Mouse (Mus musculus) limb, embryonic 10.5 days (tissue): ENCODE measurements at regions not wholly inside any gene's neighbourhood (a gene's known extent, or its start where the extent isn't known, plus 50 kb on each side); places are given as distances from the start of the nearest gene placed in this dataset.

ENCODE experiments used
- DNase-seq: peaks from one replicate; pipeline ENCODE4 v3.0.0-alpha.2; 2017; ENCODE audit warnings: low spot score
- H3K27ac ChIP-seq: fragments of 300-500 bp; sonication (generic); 2 replicates; pipeline ENCODE4 v1.5.1; 2016; ENCODE audit warnings: mild to moderate bottlenecking
- H3K27me3 ChIP-seq: fragments of 300-500 bp; sonication (generic); 2 replicates; pipeline ENCODE4 v1.6.1; 2016; ENCODE audit warnings: low read depth, mild to moderate bottlenecking; ENCODE audit not compliant: poor library complexity, severe bottlenecking
- H3K36me3 ChIP-seq: fragments of 300-500 bp; sonication (generic); 2 replicates; pipeline ENCODE4 v1.6.1; 2016; ENCODE audit warnings: mild to moderate bottlenecking, moderate library complexity
- H3K4me1 ChIP-seq: fragments of 300-500 bp; sonication (generic); 2 replicates; pipeline ENCODE4 v1.6.1; 2016
- H3K4me3 ChIP-seq: fragments of 300-500 bp; sonication (generic); 2 replicates; pipeline ENCODE4 v1.5.1; 2016; ENCODE audit warnings: mild to moderate bottlenecking, moderate library complexity
- H3K9me3 ChIP-seq: fragments of 300-500 bp; sonication (generic); replicated peaks from 2 replicates; pipeline ENCODE4 v1.6.1; 2016; ENCODE audit warnings: mild to moderate bottlenecking
- WGBS: fragments of 180-500 bp; shearing (Covaris S2); methylation state at CpG from one replicate; pipeline ENCODE4 v1.1.7; 2016; 5-methylcytosine and 5-hydroxymethylcytosine counted together

DNA sequence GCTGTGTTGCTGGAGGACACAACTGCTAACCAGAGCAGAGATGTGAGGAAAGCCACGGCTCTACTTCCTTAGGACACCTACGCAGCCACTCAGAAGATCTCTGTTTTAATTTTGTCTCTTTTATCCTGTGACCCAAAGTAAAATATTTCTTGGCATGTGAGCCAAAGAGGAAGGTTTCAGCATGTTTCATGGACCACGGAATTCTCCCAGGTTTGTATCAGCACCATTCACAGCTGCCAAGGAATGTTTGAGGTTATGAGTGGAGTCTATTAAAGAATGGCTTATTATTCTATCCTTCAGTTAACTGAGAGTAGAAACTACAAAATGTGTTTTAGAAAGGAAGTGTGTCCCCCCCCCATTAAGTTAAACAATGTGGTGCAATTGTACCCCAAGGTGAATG is 429.8 kb downstream of the Rnf144b start:
- no peaks in the 10 kb centered on the region for H3K4me1 ChIP-seq
- 89% methylated on average over 3 of the region's 3 CpGs for WGBS

DNA sequence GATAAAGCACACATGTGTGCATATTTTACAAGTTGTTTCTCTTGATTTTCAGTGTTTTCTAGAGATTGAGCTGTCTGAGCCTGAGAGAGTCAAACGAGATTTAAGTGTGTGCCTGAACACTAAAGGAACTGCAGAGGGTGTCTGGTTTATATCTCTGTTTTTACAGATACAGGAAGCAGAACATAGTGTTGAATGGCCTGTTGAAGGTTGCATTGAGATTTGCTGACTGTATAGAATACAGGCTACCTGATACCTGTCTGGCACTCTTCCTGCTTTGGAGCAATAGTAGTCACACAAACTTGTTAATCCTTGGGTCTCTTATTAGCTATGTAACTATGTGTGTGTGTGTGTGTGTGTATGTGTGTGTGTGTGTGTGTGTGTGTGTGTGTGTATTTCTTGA is 431.7 kb downstream of the Rnf144b start:
- 43% methylated on average over 1 of the region's 1 CpGs for WGBS
- H3K36me3 ChIP-seq, result no peaks in the 10 kb centered on the region

More for the DNA sequence above, 429.8 kb downstream of the Rnf144b start:
- Histone ChIP-seq H3K9me3 (no peaks in the 10 kb centered on the region), H3K4me3 (no peak overlapping the region), H3K27ac (no peak overlapping the region), H3K36me3 (no peaks in the 10 kb centered on the region), H3K27me3 (no peaks in the 10 kb centered on the region)
- DNase-seq, result no peak

DNA sequence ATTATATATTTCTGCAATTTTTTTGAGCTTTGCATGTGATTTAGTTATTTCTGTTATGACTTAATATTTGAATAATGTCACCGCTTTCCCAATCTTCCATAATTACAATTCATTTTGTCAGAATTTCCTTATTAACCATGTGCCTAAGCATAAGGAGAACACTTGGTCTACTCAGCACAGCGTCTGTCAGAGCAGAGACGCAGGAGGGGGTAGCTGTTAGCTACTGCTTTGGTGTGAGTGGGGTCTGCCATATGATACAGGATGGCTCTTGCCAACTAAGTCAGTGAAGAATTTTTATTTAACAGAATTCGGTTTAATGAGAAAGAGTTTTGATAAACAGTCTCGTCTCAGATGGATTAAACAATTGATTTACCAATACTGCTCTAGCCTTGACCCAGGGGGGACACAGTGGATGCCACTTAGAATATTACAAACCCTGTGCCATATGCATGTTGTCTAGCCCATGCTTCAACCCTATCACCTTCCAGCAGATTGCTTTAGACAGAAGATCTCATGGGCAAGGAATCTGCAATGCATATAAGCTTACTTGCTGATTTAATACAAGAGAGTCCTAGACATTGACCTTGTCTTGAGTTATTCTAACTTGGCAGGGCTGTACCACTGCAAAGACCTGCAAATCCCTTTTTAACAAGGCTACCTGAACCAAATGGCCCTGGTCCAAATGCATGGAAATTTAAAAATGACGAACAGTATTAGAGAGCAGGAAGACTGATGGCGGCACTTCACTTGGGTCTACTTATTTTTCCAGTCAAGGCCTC is 434.9 kb downstream of the Rnf144b start:
- Histone ChIP-seq H3K9me3 (no peaks in the 10 kb centered on the region), H3K4me3 (no peak overlapping the region), H3K27ac (no peak overlapping the region), H3K27me3 (no peaks in the 10 kb centered on the region), H3K36me3 (no peaks in the 10 kb centered on the region), H3K4me1 (no peaks in the 10 kb centered on the region)
- 92% methylated on average over 7 of the region's 7 CpGs for WGBS
- no peak for DNase-seq

More for the DNA sequence above, 431.7 kb downstream of the Rnf144b start:
- no peak overlapping the region for H3K4me3 ChIP-seq
- no peak overlapping the region for H3K27ac ChIP-seq
- no peaks in the 10 kb centered on the region for H3K27me3 ChIP-seq
- H3K4me1 ChIP-seq, result no peaks in the 10 kb centered on the region
- no peaks in the 10 kb centered on the region for H3K9me3 ChIP-seq
- DNase-seq, result no peak

DNA sequence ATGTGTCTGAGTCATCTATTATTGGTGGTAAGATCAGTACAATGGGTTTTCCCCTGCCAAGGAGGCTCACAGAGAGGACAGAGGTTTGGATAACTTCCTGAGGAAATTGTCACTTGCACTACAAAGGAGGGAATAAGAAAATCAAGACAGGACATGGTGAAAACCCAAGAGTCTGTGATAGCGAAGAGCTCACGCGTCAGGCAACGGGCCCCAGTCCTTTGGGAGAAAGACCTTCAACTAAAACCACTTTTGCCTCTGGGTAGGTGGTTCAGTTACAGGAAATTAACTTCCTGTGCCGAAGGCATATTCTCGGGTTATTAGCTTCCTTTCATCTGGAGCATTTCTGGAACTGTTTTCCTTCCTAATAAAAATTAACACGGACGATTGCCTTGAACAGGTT is 440.4 kb downstream of the Rnf144b start:
- no peaks in the 10 kb centered on the region for H3K9me3 ChIP-seq
- H3K4me3 ChIP-seq, result no peak overlapping the region
- DNase-seq, result no peak
- peaks cover 21% of the 10 kb centered on the region for H3K4me1 ChIP-seq
- no peaks in the 10 kb centered on the region; the same call in 1 of the 2 replicates for H3K27me3 ChIP-seq
- H3K36me3 ChIP-seq, result no peaks in the 10 kb centered on the region
- no peak overlapping the region for H3K27ac ChIP-seq
- 54% methylated on average over 8 of the region's 8 CpGs for WGBS

DNA sequence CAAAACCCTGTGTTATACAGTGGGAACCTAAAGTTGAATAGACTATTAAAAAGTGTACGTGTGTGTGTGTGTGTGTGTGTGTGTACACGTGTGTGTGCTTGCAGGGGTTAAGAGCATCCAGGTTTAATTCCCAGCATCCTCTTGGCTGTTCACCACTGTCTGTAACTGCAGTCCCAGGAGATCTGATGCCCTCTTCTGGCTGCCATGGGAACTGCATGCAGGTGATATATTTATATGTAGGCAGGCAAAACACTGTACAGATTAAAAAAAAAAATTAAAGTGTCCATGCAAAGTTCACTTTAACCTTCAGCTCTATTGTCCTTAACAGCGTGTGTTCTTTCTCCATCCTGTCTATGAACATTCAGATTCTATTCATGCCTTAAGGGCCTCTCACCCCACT is 454.1 kb downstream of the Rnf144b start:
- H3K4me3 ChIP-seq, result no peak overlapping the region
- no peak for DNase-seq
- no peaks in the 10 kb centered on the region for H3K36me3 ChIP-seq
- no peak overlapping the region for H3K27ac ChIP-seq
- no peaks in the 10 kb centered on the region for H3K9me3 ChIP-seq
- H3K27me3 ChIP-seq, result no peaks in the 10 kb centered on the region
- H3K4me1 ChIP-seq, result no peaks in the 10 kb centered on the region
- WGBS, result 54% methylated on average over 3 of the region's 3 CpGs

DNA sequence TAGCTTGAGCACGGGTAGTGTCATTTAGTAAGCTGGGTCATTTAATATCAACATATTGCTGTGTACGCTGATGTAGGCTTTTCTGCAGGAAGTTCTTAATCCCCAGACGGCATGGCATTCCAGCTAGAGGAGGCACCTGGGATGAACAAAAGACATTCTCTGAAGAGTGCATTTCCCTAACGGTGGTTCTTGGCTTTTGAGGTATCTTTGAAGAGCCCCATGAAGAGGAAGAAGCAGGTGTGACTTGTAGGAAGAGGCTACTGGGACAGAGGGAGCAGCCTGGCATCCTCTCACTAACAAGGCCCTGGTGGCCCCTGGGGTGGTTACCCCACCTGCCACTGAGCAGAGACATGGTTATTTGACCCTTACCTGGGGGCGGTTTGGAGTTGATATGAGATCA is 457.7 kb downstream of the Rnf144b start:
- no peak overlapping the region for H3K27ac ChIP-seq
- no peaks in the 10 kb centered on the region for H3K27me3 ChIP-seq
- no peaks in the 10 kb centered on the region for H3K9me3 ChIP-seq
- DNase-seq, result no peak
- H3K4me1 ChIP-seq, result no peaks in the 10 kb centered on the region
- H3K4me3 ChIP-seq, result no peak overlapping the region
- 87% methylated on average over 5 of the region's 5 CpGs for WGBS
- H3K36me3 ChIP-seq, result no peaks in the 10 kb centered on the region

DNA sequence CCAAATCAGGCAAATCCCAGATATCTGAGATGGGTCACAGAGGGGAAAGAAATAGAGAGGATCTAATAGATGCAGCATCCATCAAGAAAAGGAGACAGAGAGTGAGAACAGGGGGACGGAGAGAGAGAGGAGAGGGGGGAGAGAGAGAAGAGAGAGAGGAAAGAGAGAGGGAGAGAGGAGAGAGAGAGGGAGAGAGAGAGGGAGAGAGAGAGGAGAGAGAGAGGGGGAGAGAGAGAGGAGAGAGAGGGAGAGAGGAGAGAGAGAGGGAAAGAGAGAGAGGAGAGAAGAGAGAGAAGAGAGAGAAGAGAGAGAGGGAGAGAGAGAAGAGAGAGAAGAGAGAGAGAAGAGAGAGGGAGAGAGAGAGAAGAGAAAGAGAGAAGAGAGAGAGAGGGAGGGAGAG is 462.7 kb downstream of the Rnf144b start:
- H3K36me3 ChIP-seq, result no peaks in the 10 kb centered on the region
- no peaks in the 10 kb centered on the region for H3K27me3 ChIP-seq
- no peak overlapping the region for H3K4me3 ChIP-seq
- DNase-seq, result no peak
- H3K9me3 ChIP-seq, result no peaks in the 10 kb centered on the region
- H3K4me1 ChIP-seq, result no peaks in the 10 kb centered on the region
- no peak overlapping the region for H3K27ac ChIP-seq
- 71% methylated on average over 1 of the region's 1 CpGs for WGBS

DNA sequence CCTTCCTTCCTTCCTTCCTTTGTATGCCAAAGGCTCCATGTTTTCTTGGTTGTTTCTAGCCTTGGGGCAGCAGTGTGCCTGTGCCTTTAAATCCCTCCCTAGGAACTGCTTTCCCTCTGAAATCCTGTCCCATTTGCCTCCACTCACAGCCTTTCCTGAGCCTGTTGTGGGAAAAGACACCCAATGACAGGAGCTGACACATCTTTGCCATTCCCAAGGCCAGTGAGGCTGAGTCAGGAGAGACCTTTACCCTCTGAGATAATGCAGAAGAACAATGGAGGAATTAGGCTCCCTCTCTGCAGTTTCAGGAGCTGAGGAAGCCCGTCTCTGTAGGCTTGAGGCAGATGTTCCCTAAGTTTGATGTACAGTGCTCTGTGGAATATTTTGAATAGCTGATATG is 480.2 kb downstream of the Rnf144b start:
- no peak overlapping the region for H3K4me3 ChIP-seq
- H3K27me3 ChIP-seq, result no peaks in the 10 kb centered on the region
- no peak overlapping the region for H3K27ac ChIP-seq
- 0 out of 2 replicates have a peak, but pooled peaks cover 3% of the 10 kb centered on the region for H3K4me1 ChIP-seq
- WGBS, result 84% methylated on average over 1 of the region's 1 CpGs
- H3K9me3 ChIP-seq, result no peaks in the 10 kb centered on the region
- no peak for DNase-seq
- H3K36me3 ChIP-seq, result no peaks in the 10 kb centered on the region

DNA sequence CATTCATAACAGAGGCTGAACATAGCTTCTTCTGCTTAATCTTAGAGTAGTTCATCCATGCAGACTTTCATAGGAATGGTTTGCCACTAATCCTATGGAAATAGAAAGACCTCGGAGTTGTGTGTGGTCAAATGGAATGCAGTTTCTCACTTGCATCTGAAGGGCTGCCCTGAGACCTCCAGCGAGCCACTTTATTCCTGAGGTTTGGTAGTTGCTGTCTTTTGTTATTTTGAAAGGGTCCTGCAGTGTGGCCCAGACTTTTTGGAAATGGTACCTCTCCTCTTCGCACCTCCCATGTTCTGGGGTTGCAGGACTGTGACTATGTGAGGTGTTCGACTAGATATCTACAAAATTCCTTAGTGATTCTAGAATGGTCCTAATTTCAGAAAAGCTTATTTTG is 489.0 kb downstream of the Rnf144b start:
- no peak overlapping the region for H3K4me3 ChIP-seq
- no peaks in the 10 kb centered on the region for H3K27me3 ChIP-seq
- no peaks in the 10 kb centered on the region for H3K4me1 ChIP-seq
- 82% methylated on average over 4 of the region's 4 CpGs for WGBS
- no peak for DNase-seq
- H3K27ac ChIP-seq, result no peak overlapping the region
- H3K9me3 ChIP-seq, result no peaks in the 10 kb centered on the region
- no peaks in the 10 kb centered on the region for H3K36me3 ChIP-seq

DNA sequence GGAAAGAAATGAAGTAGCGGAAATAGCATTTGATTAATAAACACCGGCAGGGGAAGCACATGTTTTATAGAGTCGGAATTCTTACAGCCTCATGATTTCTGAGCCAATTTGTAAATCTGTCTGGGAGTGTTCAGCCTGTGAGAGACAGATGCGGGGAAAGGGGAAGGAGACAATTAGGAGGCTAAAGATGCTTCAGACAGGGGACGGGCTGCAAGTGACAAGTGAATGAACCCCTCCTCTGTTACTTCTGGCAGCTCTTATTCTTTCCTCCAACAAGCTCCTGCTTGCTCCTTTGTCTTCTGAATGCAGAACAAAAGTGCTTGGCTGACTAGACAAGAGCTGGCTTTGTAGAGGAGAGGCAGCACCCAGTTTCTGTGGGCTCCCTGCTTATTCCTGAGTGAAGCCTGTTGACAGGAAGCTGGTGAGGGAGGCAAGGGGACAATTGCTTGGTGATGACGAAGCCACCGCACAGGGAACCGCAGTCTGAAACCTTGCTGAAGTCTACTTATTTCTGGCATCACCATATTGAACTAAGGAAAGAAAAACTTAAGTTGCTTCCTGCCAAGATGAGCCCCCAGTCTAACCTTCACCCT is 514.2 kb downstream of the Rnf144b start:
- Histone ChIP-seq H3K4me1 (peaks cover 12% of the 10 kb centered on the region), H3K36me3 (no peaks in the 10 kb centered on the region), H3K27ac (no peak overlapping the region), H3K27me3 (no peaks in the 10 kb centered on the region), H3K9me3 (no peaks in the 10 kb centered on the region), H3K4me3 (no peak overlapping the region)
- no peak for DNase-seq
- 77% methylated on average over 8 of the region's 8 CpGs for WGBS

DNA sequence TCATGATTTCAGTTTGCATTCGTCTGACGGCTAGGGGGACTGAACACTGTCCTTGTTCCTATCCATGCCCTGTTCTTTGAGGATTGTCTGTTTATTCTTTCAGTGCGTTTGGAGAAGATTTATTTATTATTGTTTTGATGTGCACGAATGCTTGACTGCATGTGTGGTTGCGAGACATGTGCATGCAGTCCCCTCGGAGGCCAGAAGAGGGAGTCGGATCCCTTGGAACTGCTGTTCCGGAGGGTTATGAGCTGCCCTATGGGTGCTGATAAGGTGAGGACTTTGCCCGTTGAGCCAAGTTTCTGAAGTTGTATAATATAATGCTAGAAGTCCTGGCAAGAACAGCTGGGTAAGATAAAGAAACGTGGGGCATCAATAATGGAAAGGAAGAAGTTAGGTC is 519.9 kb downstream of the Rnf144b start:
- WGBS, result 90% methylated on average over 10 of the region's 10 CpGs
- Histone ChIP-seq H3K4me3 (no peak overlapping the region), H3K4me1 (0 out of 2 replicates have a peak, but pooled peaks cover 4% of the 10 kb centered on the region), H3K9me3 (no peaks in the 10 kb centered on the region), H3K36me3 (no peaks in the 10 kb centered on the region), H3K27ac (no peak overlapping the region), H3K27me3 (no peaks in the 10 kb centered on the region)
- no peak for DNase-seq

DNA sequence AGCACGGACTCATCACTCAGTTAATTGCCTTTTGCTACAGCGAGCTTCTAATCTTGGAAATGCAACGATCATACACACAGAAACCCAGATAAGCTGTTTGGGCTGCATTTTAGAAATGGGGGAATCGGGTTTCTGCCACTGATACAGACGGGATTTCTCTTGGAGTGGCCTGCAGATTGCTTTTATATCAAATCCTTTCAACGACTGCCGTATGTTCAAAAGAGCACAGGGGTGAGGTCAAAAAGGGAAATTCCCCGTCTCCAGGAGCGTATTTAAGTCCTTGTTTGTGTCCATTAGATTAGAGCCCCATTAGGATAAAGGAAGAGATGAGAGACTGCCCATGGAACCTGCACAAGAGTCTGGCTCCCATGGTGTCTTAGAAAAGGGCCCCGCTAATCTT is 522.6 kb downstream of the Rnf144b start:
- Histone ChIP-seq H3K4me3 (no peak overlapping the region), H3K9me3 (no peaks in the 10 kb centered on the region), H3K27me3 (no peaks in the 10 kb centered on the region), H3K4me1 (peaks cover 10% of the 10 kb centered on the region), H3K27ac (no peak overlapping the region), H3K36me3 (no peaks in the 10 kb centered on the region)
- WGBS, result 66% methylated on average over 10 of the region's 10 CpGs
- no peak for DNase-seq

DNA sequence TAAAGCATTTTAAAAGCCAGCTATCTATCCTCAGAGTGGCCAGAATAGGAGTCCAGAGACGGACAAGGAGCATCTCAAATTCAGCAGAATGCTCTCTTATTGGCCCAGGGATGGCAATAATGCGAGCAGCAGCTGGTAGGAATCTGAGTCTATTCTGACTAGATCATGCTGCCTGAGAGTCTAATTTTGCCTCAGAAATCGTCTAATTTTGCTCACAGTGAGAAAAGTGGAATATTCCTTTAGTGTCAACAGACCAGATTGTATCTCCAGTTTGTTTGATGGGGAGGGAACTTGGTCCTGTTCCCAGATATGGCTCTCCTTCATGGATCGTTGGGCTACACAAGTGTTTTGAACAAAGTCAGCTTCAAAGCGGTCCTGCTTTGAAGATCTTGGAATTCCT is 525.2 kb downstream of the Rnf144b start:
- H3K9me3 ChIP-seq, result no peaks in the 10 kb centered on the region
- H3K4me1 ChIP-seq, result peaks cover 14% of the 10 kb centered on the region
- DNase-seq, result no peak
- no peak overlapping the region for H3K4me3 ChIP-seq
- H3K27ac ChIP-seq, result no peak overlapping the region
- 87% methylated on average over 5 of the region's 5 CpGs for WGBS
- no peaks in the 10 kb centered on the region for H3K36me3 ChIP-seq
- H3K27me3 ChIP-seq, result no peaks in the 10 kb centered on the region
